Mouse (Mus musculus): Measurements from ENCODE around the gene Capn1. TPM values are rescaled to one million over a fixed set of nuclear protein-coding genes. Genes with fewer than 3 reads are reported as not detected.
"Not testable (repeated sequence)": the region's sequence is repeated elsewhere in the genome, so short reads cannot be mapped to it uniquely, and the experiment has no call there.

Gene Capn1
- 18.1 and 23.8 TPM in 2 replicates for total RNA-seq (2015; ENCODE audit: low replicate concordance)
- total RNA-seq (2017; ENCODE audit: low replicate concordance), result 34.8 and 43.7 TPM in 2 replicates

GRCm38 (mm10) chr19:6015511-6016315 is at the start of gene Capn1:
TSS of gene Capn1 (minus strand) at chr19:6015897.
- ATAC-seq (replicated peaks; ENCODE audit: low FRiP score, poor library complexity, severe bottlenecking), result peak; percentile 51

GRCm38 (mm10) chr19:6063081-6063480 is 47.4 kb upstream of the Capn1 start:
- ATAC-seq (replicated peaks; ENCODE audit: low FRiP score, poor library complexity, severe bottlenecking), result no peak

- ATAC-seq (replicated peaks; ENCODE audit: low FRiP score, poor library complexity, severe bottlenecking), result no peak
These were observed 46.7 kb upstream of the Capn1 start for GRCm38 (mm10) chr19:6062418-6062817.

GRCm38 (mm10) chr19:6061641-6062302 is 46.1 kb upstream of the Capn1 start:
- peak; percentile 7 for ATAC-seq (replicated peaks; ENCODE audit: low FRiP score, poor library complexity, severe bottlenecking)

- peak; percentile 80 for ATAC-seq (replicated peaks; ENCODE audit: low FRiP score, poor library complexity, severe bottlenecking)
These were observed 45.4 kb upstream of the Capn1 start, which contains the start of gene Znhit2 for GRCm38 (mm10) chr19:6061021-6061533. TSS of gene Znhit2 (plus strand) at chr19:6061192.

- no peak for ATAC-seq (replicated peaks; ENCODE audit: low FRiP score, poor library complexity, severe bottlenecking)
These were observed 43.3 kb upstream of the Capn1 start for GRCm38 (mm10) chr19:6058966-6059365.

- no peak for ATAC-seq (replicated peaks; ENCODE audit: low FRiP score, poor library complexity, severe bottlenecking)
These were observed 42.8 kb upstream of the Capn1 start for GRCm38 (mm10) chr19:6058513-6058912.

- ATAC-seq (replicated peaks; ENCODE audit: low FRiP score, poor library complexity, severe bottlenecking), result peak; percentile 77
These were observed 41.8 kb upstream of the Capn1 start, which contains the start of the genes Mrpl49 and Fau for GRCm38 (mm10) chr19:6057313-6058096. TSS of gene Mrpl49 (minus strand) at chr19:6057785. TSS of gene Fau (plus strand) at chr19:6057844.

- no peak for ATAC-seq (replicated peaks; ENCODE audit: low FRiP score, poor library complexity, severe bottlenecking)
These were observed 41.0 kb upstream of the Capn1 start for GRCm38 (mm10) chr19:6056696-6057095.

- ATAC-seq (replicated peaks; ENCODE audit: low FRiP score, poor library complexity, severe bottlenecking), result no peak
These were observed 38.6 kb upstream of the Capn1 start for GRCm38 (mm10) chr19:6054296-6054695.

- ATAC-seq (replicated peaks; ENCODE audit: low FRiP score, poor library complexity, severe bottlenecking), result no peak
These were observed 36.8 kb upstream of the Capn1 start for GRCm38 (mm10) chr19:6052516-6052915.

- no peak for ATAC-seq (replicated peaks; ENCODE audit: low FRiP score, poor library complexity, severe bottlenecking)
These were observed 33.1 kb upstream of the Capn1 start for GRCm38 (mm10) chr19:6048681-6049410.

- ATAC-seq (replicated peaks; ENCODE audit: low FRiP score, poor library complexity, severe bottlenecking), result no peak
These were observed 32.1 kb upstream of the Capn1 start for GRCm38 (mm10) chr19:6047899-6048166.

GRCm38 (mm10) chr19:6047154-6047898 is 31.6 kb upstream of the Capn1 start:
- peak; percentile 18; the same call in 1 of the 2 replicates for ATAC-seq (replicated peaks; ENCODE audit: low FRiP score, poor library complexity, severe bottlenecking)

GRCm38 (mm10) chr19:6046294-6047153 is 30.8 kb upstream of the Capn1 start, which contains the start of gene Syvn1:
TSS of gene Syvn1 (plus strand) at chr19:6046576.
- ATAC-seq (replicated peaks; ENCODE audit: low FRiP score, poor library complexity, severe bottlenecking), result peak; percentile 85

- ATAC-seq (replicated peaks; ENCODE audit: low FRiP score, poor library complexity, severe bottlenecking), result peak; percentile 67
These were observed 29.9 kb upstream of the Capn1 start for GRCm38 (mm10) chr19:6045366-6046293.

- ATAC-seq (replicated peaks; ENCODE audit: low FRiP score, poor library complexity, severe bottlenecking), result not testable (repeated sequence)
These were observed 28.4 kb upstream of the Capn1 start for GRCm38 (mm10) chr19:6044102-6044501.

All from erythroblast, adult 5-6 weeks (primary cell).